Mouse (Mus musculus) 416B (cell line): ENCODE data around the gene Fam189b.
"Not testable (repeated sequence)": the region's sequence is repeated elsewhere in the genome, so short reads cannot be mapped to it uniquely, and the experiment has no call there.

Experiments
- DNase-seq: peaks from one replicate; pipeline ENCODE4 v3.0.0; 2011; ENCODE audit warnings: low read depth

Fam189b gene

DNA sequence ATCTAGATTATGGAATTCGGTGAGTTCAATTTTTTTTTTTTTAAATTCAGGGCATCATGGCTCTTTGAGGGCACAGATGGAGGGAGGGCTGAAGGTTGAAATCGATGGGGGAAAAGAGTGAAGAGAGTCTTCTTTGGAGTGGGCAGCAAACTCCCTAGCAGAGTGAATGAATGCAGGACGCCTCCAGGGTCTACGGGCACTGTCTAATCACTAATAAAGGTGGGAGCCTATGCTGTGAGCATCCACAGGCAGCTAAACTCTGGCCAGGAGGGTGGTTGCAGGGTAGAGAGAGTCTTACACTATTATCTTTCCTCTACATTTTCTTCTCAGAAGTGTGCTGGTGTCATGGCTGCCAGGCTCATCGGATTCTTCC is 20.2 kb downstream of the Fam189b start:
- no peak for DNase-seq

DNA sequence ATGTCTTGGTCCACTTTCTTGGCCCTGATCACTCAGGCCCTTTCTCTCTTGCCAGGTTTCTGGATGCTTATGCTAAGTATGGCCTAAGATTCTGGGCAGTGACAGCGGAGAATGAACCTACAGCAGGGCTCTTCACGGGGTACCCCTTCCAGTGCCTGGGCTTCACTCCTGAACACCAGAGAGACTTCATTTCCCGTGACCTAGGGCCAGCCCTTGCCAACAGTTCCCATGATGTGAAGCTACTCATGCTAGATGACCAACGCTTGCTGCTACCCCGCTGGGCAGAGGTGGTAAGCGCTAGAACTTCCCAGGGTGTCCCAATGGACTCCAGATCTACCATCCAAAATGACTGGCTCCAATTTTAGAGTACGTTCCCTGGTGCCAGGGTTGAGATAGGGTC is 23.1 kb downstream of the Fam189b start:
- no peak for DNase-seq

DNA sequence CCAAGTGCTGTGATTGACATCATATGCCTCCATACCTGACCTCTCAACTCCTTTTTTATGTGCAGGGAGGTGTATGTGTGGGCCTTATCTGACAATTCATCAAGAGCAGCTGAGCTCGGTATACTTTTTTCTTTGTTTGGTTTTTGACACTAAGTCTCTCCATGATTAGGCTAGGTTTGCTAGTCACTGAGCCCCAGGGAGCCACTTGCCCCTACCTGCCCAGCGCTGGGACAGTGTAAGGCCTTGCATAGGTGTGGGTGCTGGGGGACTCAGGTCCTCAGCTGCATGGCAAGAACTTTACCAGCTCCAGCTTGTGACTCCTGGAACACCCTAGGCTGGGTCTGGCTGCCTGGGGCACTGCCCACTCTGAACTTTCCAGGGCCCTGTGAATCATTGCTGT is 23.8 kb downstream of the Fam189b start:
- no peak for DNase-seq

DNA sequence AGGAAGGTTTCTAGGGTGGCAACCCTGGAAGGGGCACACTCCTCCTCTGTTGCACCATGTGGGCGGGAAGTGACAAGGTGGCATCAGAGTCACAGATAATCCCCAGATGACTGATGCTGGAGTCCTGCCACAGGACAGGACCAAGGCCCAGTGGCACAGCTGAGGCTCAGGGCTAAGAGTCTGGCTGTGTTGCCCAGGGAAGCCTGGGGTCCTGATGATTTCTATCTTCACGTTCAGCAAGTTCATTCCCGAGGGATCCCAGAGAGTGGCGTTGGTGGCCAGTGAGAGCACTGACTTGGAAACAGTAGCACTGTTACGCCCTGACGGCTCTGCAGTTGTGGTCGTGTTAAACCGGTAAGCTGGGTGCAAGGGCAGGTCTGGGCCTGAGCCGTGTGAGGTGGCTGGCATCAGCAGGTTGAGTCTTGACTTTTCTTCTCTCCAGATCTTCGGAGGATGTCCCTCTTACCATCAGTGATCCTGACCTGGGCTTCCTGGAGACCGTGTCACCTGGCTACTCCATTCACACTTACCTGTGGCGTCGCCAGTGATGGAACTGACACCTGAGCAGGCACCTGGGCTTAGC is 25.2 kb downstream of the Fam189b start:
- DNase-seq = no peak

DNA sequence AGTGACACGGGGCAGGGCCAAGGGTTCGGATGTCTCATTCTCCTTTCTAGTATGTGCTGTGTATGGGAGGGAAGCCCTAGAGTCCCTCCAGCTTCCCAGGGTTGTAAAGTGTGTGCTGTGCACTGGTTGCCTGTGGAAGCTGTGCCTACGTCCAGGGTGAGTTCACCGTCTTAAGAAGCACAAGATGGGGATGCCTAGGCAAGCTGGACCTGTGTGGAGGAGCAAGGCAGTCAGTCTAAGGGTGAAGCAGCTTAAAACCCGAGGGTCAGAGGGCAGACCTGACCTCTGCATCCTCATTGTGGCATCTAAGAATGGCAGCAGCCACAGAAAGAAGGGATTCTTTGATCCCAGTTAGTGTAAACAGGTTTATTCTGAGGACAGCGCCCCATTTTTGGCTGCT is 25.8 kb downstream of the Fam189b start:
- no peak for DNase-seq

DNA sequence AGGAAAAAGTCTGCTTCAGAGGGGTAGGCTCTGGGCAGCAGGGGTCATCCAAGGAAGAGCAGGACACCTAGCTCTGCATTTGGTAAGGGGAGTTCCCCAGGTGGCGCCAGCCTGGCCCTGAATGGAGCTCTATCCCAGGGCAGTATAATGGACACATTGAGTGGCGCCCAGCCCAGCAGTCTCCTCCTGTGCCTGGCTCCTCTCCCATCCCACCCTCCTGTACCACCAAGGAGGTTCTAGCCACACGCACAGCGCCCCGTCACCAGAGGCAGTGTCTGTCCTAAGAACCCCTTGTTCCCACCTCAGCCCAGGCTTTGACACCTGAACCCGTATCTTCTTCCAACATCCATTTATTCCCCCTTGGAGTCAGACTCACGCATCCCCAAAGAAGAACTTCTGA is 26.8 kb downstream of the Fam189b start:
- no peak for DNase-seq

DNA sequence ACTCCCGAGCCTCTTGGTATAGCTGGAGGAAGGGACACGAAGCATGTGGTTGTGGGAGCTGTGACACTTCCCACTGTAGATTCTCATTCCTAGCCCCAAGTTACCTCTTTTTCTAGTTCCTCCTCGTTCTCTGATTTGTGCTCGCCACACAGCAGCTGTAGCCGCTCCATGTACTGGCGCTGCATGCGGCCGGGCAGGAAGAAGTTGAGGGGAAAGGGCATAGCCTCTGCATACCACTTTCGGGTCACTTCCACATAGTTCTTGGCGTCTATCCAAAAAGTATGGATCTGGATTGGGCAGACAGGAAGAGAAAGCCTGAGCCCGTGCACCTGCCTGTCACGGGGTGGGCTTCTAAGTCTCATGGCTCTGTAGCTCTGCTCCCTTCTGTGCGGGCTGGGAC is 27.2 kb downstream of the Fam189b start:
- no peak for DNase-seq

DNA sequence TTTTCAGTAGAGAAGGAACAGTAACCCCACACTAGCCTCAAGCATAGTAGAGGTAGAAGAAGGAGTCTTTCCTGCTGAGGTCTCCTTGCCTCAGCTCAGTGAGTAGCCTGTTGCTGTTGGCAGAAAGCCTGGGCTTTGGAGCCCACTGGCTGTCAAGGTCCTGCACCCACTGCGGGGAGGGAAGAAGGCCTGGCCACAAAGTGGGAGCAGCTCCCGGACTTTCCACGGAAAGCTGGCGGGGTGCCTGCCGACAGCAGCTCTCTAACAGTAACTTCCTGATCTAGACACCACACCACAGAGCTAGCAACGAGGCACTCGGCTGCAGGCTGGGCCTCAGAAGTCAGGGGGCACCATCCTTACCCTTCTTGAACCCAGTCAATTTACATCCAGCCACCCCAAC is 27.8 kb downstream of the Fam189b start:
- DNase-seq = no peak

DNA sequence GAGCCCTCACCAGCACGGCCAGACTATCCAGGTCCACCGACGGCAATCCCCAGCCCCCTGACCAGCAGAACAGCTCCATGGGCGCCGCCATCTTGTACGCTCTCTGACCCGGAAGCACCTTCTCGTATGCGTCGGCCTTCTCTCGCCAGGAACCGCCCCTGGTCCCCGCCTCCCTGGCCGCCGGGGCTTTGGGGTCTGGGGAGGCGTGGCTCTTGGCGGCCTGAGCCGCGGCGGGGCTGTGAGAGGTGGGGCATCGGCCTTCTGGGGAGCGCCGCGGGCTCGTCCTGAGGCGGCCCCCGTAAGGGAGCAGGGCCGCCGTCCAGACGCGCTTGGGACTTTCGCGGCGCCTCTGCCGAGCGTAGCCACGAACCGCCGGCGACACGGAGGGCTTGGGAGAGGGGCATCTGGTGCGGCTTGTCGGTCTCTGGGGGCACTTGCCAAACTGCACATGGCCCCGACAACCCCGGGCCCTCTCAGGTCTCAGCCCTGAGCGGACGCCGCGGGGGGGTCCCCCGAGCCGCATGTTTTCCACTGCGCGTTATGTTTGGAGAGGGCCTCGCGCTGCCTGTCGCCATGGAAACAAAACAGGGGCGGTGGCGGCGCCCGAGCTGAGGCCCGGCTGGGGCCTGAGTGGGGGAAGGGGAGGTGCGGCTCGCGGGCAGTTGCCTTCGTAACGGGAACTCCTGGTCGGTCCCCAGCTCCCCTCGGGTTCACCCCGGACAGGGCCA is 31.0 kb downstream of the Fam189b start:
- peak; percentile 92 for DNase-seq

DNA sequence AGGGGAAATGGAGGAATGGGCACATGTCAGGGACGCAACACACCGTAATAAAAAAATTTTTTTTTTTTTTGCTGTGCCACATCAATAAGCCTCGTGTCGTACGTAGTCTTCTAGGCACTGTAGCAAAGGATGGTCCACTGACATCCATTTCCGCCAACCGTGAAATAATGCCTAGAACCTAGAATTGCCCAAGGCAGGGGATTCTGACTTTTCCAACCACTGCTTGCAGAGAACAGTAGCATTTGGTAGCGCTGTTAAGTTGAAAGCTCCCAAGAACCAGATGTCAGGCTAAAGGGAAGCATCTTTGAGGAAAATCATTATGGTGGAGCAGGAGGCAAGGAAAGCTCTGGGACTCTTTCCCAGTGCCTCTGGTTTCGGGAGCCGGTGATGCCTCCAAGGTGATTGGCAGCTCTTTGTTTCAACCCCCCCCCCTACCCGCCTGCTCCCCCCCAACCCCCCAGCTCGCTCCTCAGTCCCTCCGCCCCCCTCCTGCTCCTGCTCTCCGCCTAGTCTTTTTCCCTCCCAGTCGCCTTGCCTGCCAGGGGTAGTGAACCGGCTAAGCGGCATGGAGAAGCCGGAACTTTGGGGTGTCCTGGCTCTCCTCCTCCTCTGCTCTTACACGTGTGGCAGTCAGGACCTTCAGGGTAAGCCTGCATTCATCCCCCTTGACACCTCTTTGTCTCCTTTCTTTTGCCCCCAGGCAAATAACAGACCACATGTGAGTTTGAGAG is 31.9 kb downstream of the Fam189b start, which contains the start of gene Thbs3:
Gene Thbs3 (plus strand): TSS at position 500 of the 731 bp plus-strand sequence.
- no peak for DNase-seq

DNA sequence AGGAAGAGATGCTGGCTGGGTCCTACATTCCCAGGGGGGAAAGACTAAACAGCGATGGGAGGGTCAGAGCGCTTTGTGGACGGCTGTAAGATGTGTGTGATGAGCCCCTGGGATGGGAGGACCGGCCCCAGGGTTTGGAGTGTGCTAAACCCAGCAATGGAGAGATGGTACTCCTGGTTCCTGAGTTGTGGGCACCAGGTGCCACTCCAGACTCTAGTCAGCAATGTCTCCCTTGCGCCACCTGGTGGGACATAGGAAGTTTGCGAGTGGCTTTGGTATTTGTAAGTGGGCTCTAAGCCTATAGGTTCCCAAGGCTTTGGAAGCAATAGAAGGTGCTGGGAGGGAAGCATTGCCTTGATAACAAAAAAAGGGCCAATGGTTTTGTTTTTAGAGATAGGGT is 32.9 kb downstream of the Fam189b start:
- peak; percentile 85 for DNase-seq

DNA sequence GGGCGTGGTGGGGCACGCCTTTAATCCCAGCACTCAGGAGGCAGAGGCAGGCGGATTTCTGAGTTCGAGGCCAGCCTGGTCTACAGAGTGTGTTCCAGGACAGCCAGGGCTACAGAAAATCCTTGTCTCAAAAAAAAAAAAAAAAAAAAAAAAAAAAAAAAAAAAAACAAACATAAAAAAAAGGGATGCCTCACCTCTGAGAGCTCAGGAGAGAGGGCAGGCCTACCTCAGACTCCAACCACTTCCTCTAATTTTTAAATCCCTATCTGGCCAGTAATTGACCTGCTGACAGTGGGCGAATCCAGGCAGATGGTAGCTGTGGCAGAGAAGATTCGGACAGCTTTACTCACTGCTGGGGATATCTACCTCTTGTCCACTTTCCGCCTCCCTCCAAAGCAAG is 33.5 kb downstream of the Fam189b start:
- DNase-seq = not testable (repeated sequence)

DNA sequence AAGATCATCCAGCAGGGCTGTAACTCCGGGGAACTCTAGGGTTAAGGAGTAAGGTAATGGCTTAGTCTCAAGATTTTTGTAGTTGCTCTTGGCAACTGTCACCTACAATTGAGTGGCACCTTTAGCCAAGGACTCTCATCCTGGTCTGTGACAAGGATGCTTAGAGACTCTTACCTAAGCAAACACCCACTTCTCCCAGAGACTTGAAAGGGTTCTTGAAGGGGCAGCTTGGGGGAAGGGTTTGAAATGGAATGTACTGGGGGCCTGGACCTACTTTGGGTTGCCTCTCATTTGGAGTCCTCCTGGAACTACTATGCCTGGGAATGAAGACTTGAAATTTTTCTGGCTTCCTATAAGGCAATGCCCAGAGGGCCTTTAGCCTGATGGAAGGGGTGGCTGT is 35.3 kb downstream of the Fam189b start:
- no peak for DNase-seq

DNA sequence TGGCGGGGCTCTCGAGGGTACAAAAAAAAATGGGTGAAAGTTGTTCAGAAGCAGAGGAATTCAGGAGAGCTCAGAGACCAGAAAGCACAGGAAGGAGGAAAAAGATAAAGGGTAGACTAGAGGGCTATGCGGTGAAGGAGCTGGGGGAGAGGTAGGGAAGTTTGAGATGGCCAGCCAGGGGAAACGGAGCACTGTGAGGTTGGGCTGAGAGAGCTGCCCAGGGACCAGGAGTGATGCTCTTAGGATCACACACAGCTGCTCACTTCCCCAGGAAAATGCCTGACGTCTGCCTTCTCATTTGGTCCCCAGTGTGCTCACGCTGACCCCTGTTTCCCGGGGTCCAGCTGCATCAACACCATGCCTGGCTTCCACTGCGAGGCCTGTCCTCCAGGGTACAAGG is 36.6 kb downstream of the Fam189b start:
- no peak for DNase-seq

DNA sequence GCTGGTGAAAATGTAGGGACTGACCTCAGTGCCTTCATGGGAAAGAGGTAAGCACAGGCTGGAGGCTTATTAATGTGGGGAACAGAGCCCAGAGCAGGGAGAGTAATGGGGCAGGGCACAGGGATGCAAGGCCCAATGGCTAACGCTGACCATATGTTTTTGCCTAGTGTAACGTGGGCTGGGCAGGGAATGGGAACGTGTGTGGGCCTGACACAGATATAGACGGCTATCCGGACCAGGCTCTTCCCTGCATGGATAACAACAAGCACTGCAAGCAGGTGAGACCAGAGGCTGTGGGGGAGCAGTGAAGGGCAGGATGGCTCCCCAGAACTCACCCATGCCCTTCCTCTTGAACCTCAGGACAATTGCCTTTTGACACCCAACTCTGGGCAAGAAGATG is 38.2 kb downstream of the Fam189b start:
- DNase-seq = no peak

DNA sequence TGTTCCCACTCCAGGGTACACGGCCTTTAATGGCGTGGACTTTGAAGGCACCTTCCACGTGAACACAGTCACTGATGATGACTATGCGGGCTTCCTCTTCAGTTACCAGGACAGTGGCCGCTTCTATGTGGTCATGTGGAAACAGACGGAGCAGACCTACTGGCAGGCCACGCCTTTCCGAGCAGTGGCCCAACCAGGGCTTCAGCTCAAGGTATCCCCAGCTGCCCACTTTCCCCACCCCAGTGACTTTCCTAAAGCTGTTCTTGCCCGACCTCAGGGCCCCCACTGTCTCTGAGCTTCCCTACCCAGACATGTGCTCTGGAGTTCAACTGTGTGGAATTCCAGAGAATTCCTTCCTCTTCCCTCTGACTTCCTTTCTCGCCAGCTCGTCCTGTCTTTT is 41.9 kb downstream of the Fam189b start:
- DNase-seq = no peak

DNA sequence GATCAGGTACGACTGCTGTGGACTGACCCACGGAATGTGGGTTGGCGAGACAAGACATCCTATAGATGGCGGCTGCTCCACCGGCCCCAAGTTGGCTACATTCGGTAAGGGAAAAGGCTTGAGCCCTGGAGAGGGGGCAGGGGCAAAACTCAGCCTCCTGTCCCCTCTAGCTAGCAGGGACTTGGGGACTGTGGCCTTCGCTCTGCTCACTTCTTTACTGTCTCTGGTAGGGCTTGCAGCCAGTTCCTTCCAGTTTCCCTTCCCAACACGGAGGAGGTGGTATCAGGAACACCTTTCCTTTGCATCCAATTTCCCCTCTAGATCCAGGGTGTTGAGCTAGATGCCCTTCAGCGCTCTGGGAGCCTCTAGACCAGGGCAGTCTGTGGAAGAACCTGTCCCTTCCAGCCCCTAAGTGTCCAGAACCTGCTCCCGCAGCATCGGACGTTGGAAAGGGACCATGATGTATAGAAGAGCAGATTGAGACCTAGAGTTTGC is 42.4 kb downstream of the Fam189b start:
- no peak for DNase-seq

DNA sequence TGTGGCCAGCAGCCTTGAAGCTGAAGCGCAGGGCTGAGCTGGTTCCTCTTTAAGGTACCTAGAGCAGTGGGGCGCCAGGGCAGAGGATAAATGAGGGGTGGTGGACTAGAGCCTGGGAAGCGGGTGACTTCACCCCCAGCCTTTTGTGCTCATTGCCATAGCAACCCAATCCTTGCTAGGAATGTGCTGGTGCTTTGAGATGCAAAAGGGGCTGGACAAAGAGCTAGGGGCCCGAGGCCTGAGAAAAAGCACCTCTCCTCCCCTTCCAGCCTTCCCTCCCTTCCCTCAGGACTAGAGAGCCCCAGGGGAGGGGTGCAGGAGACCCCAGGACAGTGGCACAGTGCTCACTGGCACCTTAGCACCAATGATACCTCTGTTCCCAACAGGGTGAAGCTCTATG is 43.0 kb downstream of the Fam189b start:
- DNase-seq = no peak

DNA sequence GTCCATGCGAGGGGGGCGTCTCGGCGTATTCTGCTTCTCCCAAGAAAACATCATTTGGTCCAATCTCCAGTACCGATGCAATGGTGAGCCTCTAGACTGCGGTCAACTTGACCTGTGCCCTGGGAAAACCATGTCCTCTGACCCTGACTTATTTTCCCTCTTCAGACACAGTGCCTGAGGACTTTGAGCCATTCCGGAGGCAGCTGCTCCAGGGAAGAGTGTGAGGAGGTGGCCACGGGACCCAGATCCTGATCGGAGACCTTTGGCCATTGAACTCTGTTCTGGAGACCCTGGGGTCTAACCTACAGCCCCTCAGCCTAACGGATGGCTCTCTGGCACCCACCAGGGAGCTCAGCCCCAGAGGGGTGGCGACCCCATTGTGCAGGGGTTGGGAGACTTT is 43.4 kb downstream of the Fam189b start:
- no peak for DNase-seq

DNA sequence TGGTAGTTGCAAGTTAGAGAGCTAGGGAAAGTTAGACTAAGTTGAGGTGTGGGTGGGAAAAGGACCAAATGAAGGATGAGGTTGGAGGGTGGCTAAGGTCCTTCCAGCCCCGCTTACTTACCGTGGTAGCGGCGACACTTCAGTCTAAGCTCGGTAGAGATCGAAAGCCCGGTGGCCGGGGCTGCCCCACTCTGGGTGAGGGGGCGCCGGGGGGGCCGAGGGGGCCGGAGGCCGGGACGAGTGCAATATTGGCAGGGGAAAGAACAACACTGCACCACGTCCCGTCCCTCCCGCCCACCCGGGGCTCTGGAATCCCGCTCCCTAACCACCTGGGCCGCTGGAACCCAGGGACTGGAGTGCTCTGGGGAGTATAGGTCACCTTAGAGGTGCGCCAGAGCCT is 44.0 kb downstream of the Fam189b start, which contains the start of gene Mtx1:
Gene Mtx1 (minus strand): TSS at position 189 of the 400 bp plus-strand sequence.
- DNase-seq = no peak

DNA sequence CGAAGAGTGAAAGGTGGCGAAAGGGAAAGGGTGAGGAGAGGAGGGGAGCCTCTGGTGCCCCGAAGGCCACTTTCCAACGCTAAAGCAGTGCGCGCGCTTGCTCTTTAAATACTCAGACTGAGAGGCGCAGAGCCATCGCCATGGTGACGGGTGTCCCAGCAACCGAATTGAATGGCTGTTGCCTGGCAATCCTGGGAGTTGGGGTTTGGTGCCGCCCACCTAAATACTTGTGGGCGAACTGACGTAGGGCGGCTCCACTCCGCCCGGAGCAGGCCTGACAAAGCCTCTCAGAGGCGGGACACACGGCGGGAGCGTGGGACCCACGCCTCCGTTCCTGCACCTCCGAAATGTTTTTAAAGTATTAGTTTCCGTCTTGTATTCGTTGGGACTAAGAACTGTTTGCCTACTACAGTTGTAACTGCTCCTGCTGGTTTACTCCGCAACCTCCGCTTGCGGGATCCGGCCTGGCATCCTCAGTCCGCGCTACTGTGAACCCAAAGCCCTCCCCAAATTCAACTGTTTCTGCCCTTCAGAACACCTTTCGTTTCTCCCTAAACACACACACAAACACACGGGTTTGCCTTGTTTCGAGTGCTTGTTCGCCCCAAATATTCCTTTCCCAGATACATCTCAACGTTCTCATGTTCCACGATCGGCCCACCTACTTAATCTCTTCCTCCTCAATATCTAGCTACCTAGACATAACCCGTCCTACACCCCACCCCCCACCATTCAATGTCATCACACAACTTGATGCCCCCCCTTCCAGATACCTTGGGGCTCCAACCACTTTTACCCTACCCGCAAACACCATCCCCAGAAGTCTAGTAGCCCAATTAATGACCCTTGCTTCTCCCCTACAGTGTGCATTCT is 44.6 kb downstream of the Fam189b start:
- peak; percentile 73 for DNase-seq

DNA sequence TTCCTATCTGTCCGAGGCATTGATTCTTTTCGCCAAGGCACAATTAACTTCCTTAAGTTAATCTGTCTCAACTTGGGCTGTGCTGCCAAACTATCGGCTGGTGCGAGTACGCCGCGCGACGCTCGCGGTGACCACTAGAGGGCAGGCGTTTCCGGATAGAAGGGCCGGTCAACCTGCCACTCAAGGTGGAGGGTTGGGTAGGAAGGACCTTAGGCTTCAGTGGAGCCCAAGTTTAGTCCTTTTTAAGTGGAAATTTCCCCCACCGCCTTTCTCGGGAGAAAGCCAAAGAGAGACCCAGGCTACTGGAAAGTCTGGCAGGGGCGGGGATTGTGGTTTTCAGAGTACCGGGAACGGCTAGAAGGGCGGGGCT is 45.2 kb downstream of the Fam189b start:
- peak; percentile 88 for DNase-seq
